Mouse (Mus musculus): Measurements from ENCODE around the gene Ndufaf7. TPM values are rescaled to one million over a fixed set of nuclear protein-coding genes. Genes with fewer than 3 reads are reported as not detected.

Gene Ndufaf7
- total and polyA plus RNA-seq, 3 experiments: 12.6 to 48.4 (median 48.2) TPM

GRCm38 (mm10) chr17:78938927-78939326 is 2.0 kb downstream of the Ndufaf7 start:
- H3K4me3 ChIP-seq: no peak overlapping the region
- H3K79me2 ChIP-seq (replicated peaks; ENCODE audit: control insufficient read depth, insufficient read depth, low read length): peaks cover 1% of the 10 kb centered on the region; the same call in 1 of the 2 replicates
- H3K27ac ChIP-seq: no peak overlapping the region
- DNase-seq: no peak
- no peaks in the 10 kb centered on the region for H3K27me3 ChIP-seq (ENCODE audit: control insufficient read depth, insufficient read depth, low read length)
- TF ChIP-seq EP300 (IDR thresholded peaks at IDR 0.05; ENCODE audit: insufficient read depth, low read depth, low read length): no peak
- TF ChIP-seq POLR2A (IDR thresholded peaks at IDR 0.05; ENCODE audit: insufficient read depth, low read depth, low read length): no peak
- no peak for TF ChIP-seq CTCF (IDR thresholded peaks at IDR 0.05)
- H3K36me3 ChIP-seq (ENCODE audit: control insufficient read depth, insufficient read depth, low read length): peaks cover 6% of the 10 kb centered on the region
- intact Hi-C loops (cut with DNase I): loop anchor here (5.0 to 10.0 kb wide), 2 partner anchors 102 to 204 kb away; partner anchors contain the start of genes Gpatch11, Heatr5b and Strn
- H3K9ac ChIP-seq (ENCODE audit: low read depth, low read length): no peak overlapping the region
- peaks cover 3% of the 10 kb centered on the region for H3K4me1 ChIP-seq (ENCODE audit: control insufficient read depth, insufficient read depth, low read length)
- WGBS: 85% methylated on average over 4 of the region's 4 CpGs

GRCm38 (mm10) chr17:78942579-78942978 is 5.6 kb downstream of the Ndufaf7 start:
- no peak for TF ChIP-seq CTCF (IDR thresholded peaks at IDR 0.05)
- TF ChIP-seq EP300 (IDR thresholded peaks at IDR 0.05; ENCODE audit: insufficient read depth, low read depth, low read length): no peak
- TF ChIP-seq POLR2A (IDR thresholded peaks at IDR 0.05; ENCODE audit: insufficient read depth, low read depth, low read length): no peak
- Histone ChIP-seq H3K79me2 (replicated peaks; ENCODE audit: control insufficient read depth, insufficient read depth, low read length) (no peaks in the 10 kb centered on the region), H3K27me3 (ENCODE audit: control insufficient read depth, insufficient read depth, low read length) (no peaks in the 10 kb centered on the region), H3K4me1 (ENCODE audit: control insufficient read depth, insufficient read depth, low read length) (peaks cover under 1% of the 10 kb centered on the region; the same call in 1 of the 2 replicates), H3K4me3 (no peak overlapping the region), H3K27ac (no peak overlapping the region), H3K9ac (ENCODE audit: low read depth, low read length) (no peak overlapping the region), H3K36me3 (ENCODE audit: control insufficient read depth, insufficient read depth, low read length) (no peaks in the 10 kb centered on the region)
- intact Hi-C loops (cut with DNase I): no loop called here
- 76% methylated on average over 11 of the region's 11 CpGs for WGBS
- no peak for DNase-seq

- H3K27me3 ChIP-seq (ENCODE audit: control insufficient read depth, insufficient read depth, low read length): no peaks in the 10 kb centered on the region
- intact Hi-C loops (cut with DNase I): no loop called here
- H3K36me3 ChIP-seq (ENCODE audit: control insufficient read depth, insufficient read depth, low read length): no peaks in the 10 kb centered on the region
- H3K4me1 ChIP-seq (ENCODE audit: control insufficient read depth, insufficient read depth, low read length): no peaks in the 10 kb centered on the region
- no peak for DNase-seq
- no peaks in the 10 kb centered on the region for H3K79me2 ChIP-seq (replicated peaks; ENCODE audit: control insufficient read depth, insufficient read depth, low read length)
- H3K27ac ChIP-seq: no peak overlapping the region
- TF ChIP-seq EP300 (IDR thresholded peaks at IDR 0.05; ENCODE audit: insufficient read depth, low read depth, low read length): no peak
- TF ChIP-seq POLR2A (IDR thresholded peaks at IDR 0.05; ENCODE audit: insufficient read depth, low read depth, low read length): no peak
- no peak for TF ChIP-seq CTCF (IDR thresholded peaks at IDR 0.05)
- no peak overlapping the region for H3K4me3 ChIP-seq
- 52% methylated on average over 5 of the region's 5 CpGs for whole genome bisulfite sequencing
- no peak overlapping the region for H3K9ac ChIP-seq (ENCODE audit: low read depth, low read length)
Measured at GRCm38 (mm10) chr17:78951225-78951624, 14.3 kb downstream of the Ndufaf7 start.

GRCm38 (mm10) chr17:78952070-78952469 is 15.1 kb downstream of the Ndufaf7 start:
- Histone ChIP-seq H3K4me1 (ENCODE audit: control insufficient read depth, insufficient read depth, low read length) (no peaks in the 10 kb centered on the region), H3K79me2 (replicated peaks; ENCODE audit: control insufficient read depth, insufficient read depth, low read length) (no peaks in the 10 kb centered on the region), H3K27me3 (ENCODE audit: control insufficient read depth, insufficient read depth, low read length) (no peaks in the 10 kb centered on the region), H3K4me3 (no peak overlapping the region), H3K27ac (no peak overlapping the region), H3K9ac (ENCODE audit: low read depth, low read length) (no peak overlapping the region), H3K36me3 (ENCODE audit: control insufficient read depth, insufficient read depth, low read length) (no peaks in the 10 kb centered on the region)
- intact Hi-C loops (cut with DNase I): no loop called here
- no peak for DNase-seq
- no peak for TF ChIP-seq POLR2A (IDR thresholded peaks at IDR 0.05; ENCODE audit: insufficient read depth, low read depth, low read length)
- no peak for TF ChIP-seq EP300 (IDR thresholded peaks at IDR 0.05; ENCODE audit: insufficient read depth, low read depth, low read length)
- no peak for TF ChIP-seq CTCF (IDR thresholded peaks at IDR 0.05)
- WGBS: 82% methylated on average over 5 of the region's 5 CpGs

GRCm38 (mm10) chr17:78953240-78953639 is 16.3 kb downstream of the Ndufaf7 start:
- WGBS: 86% methylated on average over 8 of the region's 8 CpGs
- DNase-seq: no peak
- intact Hi-C loops (cut with DNase I): no loop called here
- Histone ChIP-seq H3K4me1 (ENCODE audit: control insufficient read depth, insufficient read depth, low read length) (no peaks in the 10 kb centered on the region), H3K36me3 (ENCODE audit: control insufficient read depth, insufficient read depth, low read length) (no peaks in the 10 kb centered on the region), H3K27ac (no peak overlapping the region), H3K9ac (ENCODE audit: low read depth, low read length) (no peak overlapping the region), H3K79me2 (replicated peaks; ENCODE audit: control insufficient read depth, insufficient read depth, low read length) (no peaks in the 10 kb centered on the region), H3K27me3 (ENCODE audit: control insufficient read depth, insufficient read depth, low read length) (no peaks in the 10 kb centered on the region), H3K4me3 (no peak overlapping the region)
- no peak for TF ChIP-seq EP300 (IDR thresholded peaks at IDR 0.05; ENCODE audit: insufficient read depth, low read depth, low read length)
- no peak for TF ChIP-seq CTCF (IDR thresholded peaks at IDR 0.05)
- TF ChIP-seq POLR2A (IDR thresholded peaks at IDR 0.05; ENCODE audit: insufficient read depth, low read depth, low read length): no peak

GRCm38 (mm10) chr17:78959473-78959872 is 22.5 kb downstream of the Ndufaf7 start:
- Histone ChIP-seq H3K36me3 (ENCODE audit: control insufficient read depth, insufficient read depth, low read length) (no peaks in the 10 kb centered on the region; the same call in 1 of the 2 replicates), H3K4me1 (ENCODE audit: control insufficient read depth, insufficient read depth, low read length) (no peaks in the 10 kb centered on the region), H3K27ac (no peak overlapping the region), H3K27me3 (ENCODE audit: control insufficient read depth, insufficient read depth, low read length) (no peaks in the 10 kb centered on the region), H3K4me3 (no peak overlapping the region), H3K79me2 (replicated peaks; ENCODE audit: control insufficient read depth, insufficient read depth, low read length) (no peaks in the 10 kb centered on the region), H3K9ac (ENCODE audit: low read depth, low read length) (no peak overlapping the region)
- TF ChIP-seq EP300 (IDR thresholded peaks at IDR 0.05; ENCODE audit: insufficient read depth, low read depth, low read length) (no peak), CTCF (IDR thresholded peaks at IDR 0.05) (no peak), POLR2A (IDR thresholded peaks at IDR 0.05; ENCODE audit: insufficient read depth, low read depth, low read length) (no peak)
- intact Hi-C loops (cut with DNase I): no loop called here
- DNase-seq: no peak
- WGBS: 76% methylated on average over 6 of the region's 6 CpGs

Data from heart, adult 2 months (tissue).